8 mouse cellular contexts compared by ENCODE assay signal in genomic region chrX:103617405-103618095, GRCm38 (mm10). TPM values are rescaled to one million over a fixed set of nuclear protein-coding genes. Genes with fewer than 3 reads are reported as not detected.
DNase-seq lines count a peak whose midpoint lies in the region; ATAC-seq and TF ChIP-seq lines count a peak whose summit lies in the region.

No protein-coding gene starts in this region.

- TF ChIP-seq CTCF in left cerebral cortex, adult 2 months (IDR thresholded peaks at IDR 0.05) = no peak

- H3K4me1 ChIP-seq in embryonic facial prominence, embryonic 13.5 days = 0 out of 2 replicates have a peak, but pooled peaks cover 4% of the 10 kb centered on the region
- H3K4me1 ChIP-seq in intestine, embryonic 16.5 days (ENCODE audit: control insufficient read depth, insufficient read depth, low read length) = no peaks in the 10 kb centered on the region
- peaks cover 31% of the 10 kb centered on the region for H3K4me1 ChIP-seq in neural tube, embryonic 13.5 days (replicated peaks)

- no peak for ATAC-seq in embryonic facial prominence, embryonic 13.5 days (ENCODE audit: insufficient number of reproducible peaks, insufficient read depth, low FRiP score, low TSS enrichment, low read depth)
- no peak for ATAC-seq in intestine, embryonic 16.5 days
- ATAC-seq in neural tube, embryonic 13.5 days (ENCODE audit: low read depth) = no peak

- no peak for DNase-seq in left cerebral cortex, adult 2 months (ENCODE audit: extremely low spot score in 1 of 2, low spot score in 2 of 2)
- no peak for DNase-seq in left cerebral cortex, adult 11 months (ENCODE audit: low spot score)
- DNase-seq in layer of hippocampus, postnatal 36 days = no peak
- DNase-seq in frontal cortex, postnatal 36 days (ENCODE audit: low spot score in 2 of 2) = no peak
- no peak for DNase-seq in B cell, adult 2 months

- peak overlapping the region; percentile 62 for H3K4me2 ChIP-seq in embryonic facial prominence, embryonic 13.5 days
- peak overlapping the region; percentile 62 for H3K4me2 ChIP-seq in intestine, embryonic 16.5 days (ENCODE audit: low read depth, low read length)
- H3K4me2 ChIP-seq in neural tube, embryonic 13.5 days = peak overlapping the region; percentile 58

- peak overlapping the region; percentile 66 for H3K9ac ChIP-seq in embryonic facial prominence, embryonic 13.5 days
- H3K9ac ChIP-seq in intestine, embryonic 16.5 days (ENCODE audit: low read depth, low read length) = peak overlapping the region; percentile 67
- H3K9ac ChIP-seq in neural tube, embryonic 13.5 days = peak overlapping the region; percentile 67

- peak overlapping the region; percentile 73 for H3K4me3 ChIP-seq in left cerebral cortex, adult 2 months
- H3K4me3 ChIP-seq in embryonic facial prominence, embryonic 13.5 days = peak overlapping the region; percentile 47
- H3K4me3 ChIP-seq in intestine, embryonic 16.5 days (ENCODE audit: low read length) = peak overlapping the region; percentile 50
- peak overlapping the region; percentile 45 for H3K4me3 ChIP-seq in neural tube, embryonic 13.5 days

- no peaks in the 10 kb centered on the region for H3K9me3 ChIP-seq in embryonic facial prominence, embryonic 13.5 days
- no peaks in the 10 kb centered on the region for H3K9me3 ChIP-seq in intestine, embryonic 16.5 days (ENCODE audit: control insufficient read depth, low read length)
- no peaks in the 10 kb centered on the region for H3K9me3 ChIP-seq in neural tube, embryonic 13.5 days

- 20% methylated on average over 8 of the region's 8 CpGs for WGBS in embryonic facial prominence, embryonic 13.5 days
- 18% methylated on average over 8 of the region's 8 CpGs for WGBS in intestine, embryonic 16.5 days
- 21% methylated on average over 8 of the region's 8 CpGs for whole genome bisulfite sequencing in neural tube, embryonic 13.5 days

- intact Hi-C loops in left cerebral cortex, adult 2 months (cut with DNase I) = loop anchor here (2.0 kb wide), 1 partner anchor 55 kb away; no protein-coding TSS in a partner anchor

- H3K27me3 ChIP-seq in embryonic facial prominence, embryonic 13.5 days = no peaks in the 10 kb centered on the region
- H3K27me3 ChIP-seq in intestine, embryonic 16.5 days (replicated peaks; ENCODE audit: control insufficient read depth, insufficient read depth, low read length) = no peaks in the 10 kb centered on the region
- no peaks in the 10 kb centered on the region for H3K27me3 ChIP-seq in neural tube, embryonic 13.5 days

- H3K27ac ChIP-seq in left cerebral cortex, adult 2 months = peak overlapping the region; percentile 87
- H3K27ac ChIP-seq in embryonic facial prominence, embryonic 13.5 days = peak overlapping the region; percentile 93
- peak overlapping the region; percentile 91 for H3K27ac ChIP-seq in intestine, embryonic 16.5 days (ENCODE audit: low read length)
- peak overlapping the region; percentile 92 for H3K27ac ChIP-seq in neural tube, embryonic 13.5 days (replicated peaks)

- peaks cover 9% of the 10 kb centered on the region for H3K36me3 ChIP-seq in embryonic facial prominence, embryonic 13.5 days
- no peaks in the 10 kb centered on the region for H3K36me3 ChIP-seq in intestine, embryonic 16.5 days (ENCODE audit: control insufficient read depth, insufficient read depth, low read length)
- 0 out of 2 replicates have a peak, but pooled peaks cover 4% of the 10 kb centered on the region for H3K36me3 ChIP-seq in neural tube, embryonic 13.5 days

RNA-seq across cellular contexts. Expression of gene Zcchc13, which starts 12.8 kb away (rescaled TPM):
- not detected for total RNA-seq in left cerebral cortex, adult 2 months (2021)
- not detected in 2 replicates for polyA plus RNA-seq in embryonic facial prominence, embryonic 13.5 days (2015; fragmentation: Nextera tagmentation; extraction: Ambion mirVana)
- not detected in 2 replicates for polyA plus RNA-seq in intestine, embryonic 16.5 days (2015; fragmentation: Nextera tagmentation; extraction: Ambion mirVana)
- polyA plus RNA-seq in neural tube, embryonic 13.5 days (2015; fragmentation: Nextera tagmentation; extraction: Ambion mirVana) = not detected in 2 replicates
- not detected for total RNA-seq in layer of hippocampus, postnatal 36 days (2021)
